Mouse (Mus musculus) T-cell, adult 2 months (primary cell): ENCODE measurements around the gene Serpine3.
"Not testable (repeated sequence)": the region's sequence is repeated elsewhere in the genome, so short reads cannot be mapped to it uniquely, and the experiment has no call there.

Experiments
- DNase-seq: peaks from one replicate; pipeline ENCODE4 v3.0.0; 2022; ENCODE audit warnings: low spot score

Serpine3 gene

GRCm38 (mm10) chr14:62663367-62663766, at the start of gene Serpine3:
TSS of gene Serpine3 (plus strand) at chr14:62663667.
- no peak for DNase-seq

GRCm38 (mm10) chr14:62622393-62622792, 41.1 kb upstream of the Serpine3 start:
- DNase-seq = no peak

- no peak for DNase-seq
These were observed 35.5 kb upstream of the Serpine3 start for GRCm38 (mm10) chr14:62627951-62628350.

- DNase-seq = no peak
These were observed 25.8 kb upstream of the Serpine3 start for GRCm38 (mm10) chr14:62637436-62638344.

GRCm38 (mm10) chr14:62638345-62638702, 25.1 kb upstream of the Serpine3 start:
- no peak for DNase-seq

- no peak for DNase-seq
These were observed 24.4 kb upstream of the Serpine3 start for GRCm38 (mm10) chr14:62639111-62639510.

- DNase-seq = no peak
These were observed 23.9 kb upstream of the Serpine3 start for GRCm38 (mm10) chr14:62639551-62639950.

GRCm38 (mm10) chr14:62640396-62640795, 23.1 kb upstream of the Serpine3 start:
- no peak for DNase-seq

- not testable (repeated sequence) for DNase-seq
These were observed 21.1 kb upstream of the Serpine3 start for GRCm38 (mm10) chr14:62642368-62642767.

GRCm38 (mm10) chr14:62648405-62648804, 15.1 kb upstream of the Serpine3 start:
- no peak for DNase-seq

- no peak for DNase-seq
These were observed 13.1 kb upstream of the Serpine3 start for GRCm38 (mm10) chr14:62650376-62650775.

GRCm38 (mm10) chr14:62651771-62652170, 11.7 kb upstream of the Serpine3 start:
- no peak for DNase-seq

- DNase-seq = no peak
These were observed 7.5 kb upstream of the Serpine3 start for GRCm38 (mm10) chr14:62655996-62656395.

- DNase-seq = no peak
These were observed 6.0 kb upstream of the Serpine3 start for GRCm38 (mm10) chr14:62657469-62657868.

GRCm38 (mm10) chr14:62662381-62662780, 1.1 kb upstream of the Serpine3 start:
- DNase-seq = no peak

- DNase-seq = no peak
These were observed 1.7 kb downstream of the Serpine3 start for GRCm38 (mm10) chr14:62664976-62665673.

- no peak for DNase-seq
These were observed 10.2 kb downstream of the Serpine3 start for GRCm38 (mm10) chr14:62673646-62674045.

GRCm38 (mm10) chr14:62718161-62718560, 54.7 kb downstream of the Serpine3 start:
- DNase-seq = no peak

- no peak for DNase-seq
These were observed 58.2 kb downstream of the Serpine3 start for GRCm38 (mm10) chr14:62721625-62722024.

GRCm38 (mm10) chr14:62724560-62724959, 61.1 kb downstream of the Serpine3 start:
- no peak for DNase-seq

GRCm38 (mm10) chr14:62731902-62732301, 68.4 kb downstream of the Serpine3 start:
- no peak for DNase-seq

- no peak for DNase-seq
These were observed 70.2 kb downstream of the Serpine3 start for GRCm38 (mm10) chr14:62733666-62734065.

GRCm38 (mm10) chr14:62735646-62736045, 72.2 kb downstream of the Serpine3 start:
- no peak for DNase-seq
